Mouse (Mus musculus) embryonic facial prominence, embryonic 15.5 days (tissue): ENCODE results near the gene Cabin1. TPM values are rescaled to one million over a fixed set of nuclear protein-coding genes. Genes with fewer than 3 reads are reported as not detected.

Experiments used
- ATAC-seq: fragments of 200-750 bp; cut with Nextera tagmentation; 2 replicates; pipeline ENCODE4 v1.8.0; 2017; ENCODE audit warnings: low read depth, moderate TSS enrichment; ENCODE audit not compliant: insufficient number of reproducible peaks, low FRiP score, low TSS enrichment
- H3K27ac ChIP-seq: fragments of 300-500 bp; sonication (generic); replicated peaks from 2 replicates; pipeline ENCODE4 v1.5.1; 2015; ENCODE audit warnings: mild to moderate bottlenecking, inconsistent platforms
- H3K27me3 ChIP-seq: fragments of 300-500 bp; sonication (generic); 2 replicates; pipeline ENCODE4 v1.6.1; 2015; ENCODE audit warnings: inconsistent platforms
- H3K36me3 ChIP-seq: fragments of 300-500 bp; sonication (generic); 2 replicates; pipeline ENCODE4 v1.6.1; 2015; ENCODE audit warnings: mild to moderate bottlenecking, inconsistent platforms
- H3K4me1 ChIP-seq: fragments of 300-500 bp; sonication (generic); 2 replicates; pipeline ENCODE4 v1.6.1; 2015; ENCODE audit warnings: inconsistent platforms
- H3K4me2 ChIP-seq: fragments of 300-500 bp; sonication (generic); replicated peaks from 2 replicates; pipeline ENCODE4 v1.6.1; 2015; ENCODE audit warnings: mild to moderate bottlenecking, inconsistent platforms
- H3K4me3 ChIP-seq: fragments of 300-500 bp; sonication (generic); replicated peaks from 2 replicates; pipeline ENCODE4 v1.5.1; 2015; ENCODE audit warnings: mild to moderate bottlenecking, inconsistent platforms
- H3K9ac ChIP-seq: fragments of 300-500 bp; sonication (generic); 2 replicates; pipeline ENCODE4 v1.6.1; 2015; ENCODE audit warnings: inconsistent platforms
- H3K9me3 ChIP-seq: fragments of 300-500 bp; sonication (generic); replicated peaks from 2 replicates; pipeline ENCODE4 v1.6.1; 2016; ENCODE audit warnings: inconsistent platforms
- WGBS: fragments of 180-500 bp; shearing (Covaris S2); methylation state at CpG from one replicate; pipeline ENCODE4 v1.1.7; 2015; 5-methylcytosine and 5-hydroxymethylcytosine counted together
- polyA plus RNA-seq: library from polyadenylated mRNA; unstranded; fragments of >200 nt; fragmentation: Nextera tagmentation; extraction: Ambion mirVana; gene quantifications from 2 replicates; pipeline ENCODE4 v1.2.1, GENCODE M21; 2015

Gene Cabin1
- polyA plus RNA-seq, 1 experiment from 2014 or later: 30.0 TPM

- WGBS: 91% methylated on average over 8 of the region's 8 CpGs
- Histone ChIP-seq H3K9me3 (no peaks in the 10 kb centered on the region), H3K36me3 (peaks cover 42% of the 10 kb centered on the region), H3K4me2 (no peak overlapping the region), H3K27me3 (no peaks in the 10 kb centered on the region), H3K27ac (no peak overlapping the region), H3K9ac (no peak overlapping the region), H3K4me1 (peaks cover 15% of the 10 kb centered on the region), H3K4me3 (no peak overlapping the region)
- ATAC-seq: no peak
Measured at GRCm38 (mm10) chr10:75645616-75646015, 118.5 kb downstream of the Cabin1 start.

GRCm38 (mm10) chr10:75643741-75644343 is 120.3 kb downstream of the Cabin1 start, which contains the start of gene Susd2:
TSS of gene Susd2 (minus strand) at chr10:75644008.
- H3K27me3 ChIP-seq: no peaks in the 10 kb centered on the region
- no peak within 1 kb of the TSS for H3K4me3 ChIP-seq
- peaks cover 27% of the 10 kb centered on the region for H3K36me3 ChIP-seq
- peak; percentile 44; the same call in 1 of the 2 replicates for ATAC-seq
- 0 out of 2 replicates have a peak within 1 kb of the TSS, but pooled peaks have one; percentile 17 for H3K4me2 ChIP-seq
- peaks cover 15% of the 10 kb centered on the region for H3K4me1 ChIP-seq
- H3K9me3 ChIP-seq: no peaks in the 10 kb centered on the region
- WGBS: 6% methylated on average over 11 of the region's 11 CpGs
- no peak within 1 kb of the TSS for H3K27ac ChIP-seq
- no peak within 1 kb of the TSS for H3K9ac ChIP-seq

GRCm38 (mm10) chr10:75642891-75643290 is 121.2 kb downstream of the Cabin1 start:
- ATAC-seq: no peak
- Histone ChIP-seq H3K9ac (no peak overlapping the region), H3K27ac (no peak overlapping the region), H3K4me2 (no peak overlapping the region), H3K4me1 (peaks cover 15% of the 10 kb centered on the region), H3K4me3 (no peak overlapping the region), H3K36me3 (peaks cover 18% of the 10 kb centered on the region), H3K27me3 (no peaks in the 10 kb centered on the region), H3K9me3 (no peaks in the 10 kb centered on the region)
- WGBS: 96% methylated on average over 2 of the region's 2 CpGs

- Histone ChIP-seq H3K9me3 (no peaks in the 10 kb centered on the region), H3K4me3 (no peak overlapping the region), H3K4me2 (no peak overlapping the region), H3K27me3 (no peaks in the 10 kb centered on the region), H3K27ac (no peak overlapping the region), H3K4me1 (peaks cover 15% of the 10 kb centered on the region), H3K36me3 (peaks cover 13% of the 10 kb centered on the region), H3K9ac (no peak overlapping the region)
- 83% methylated on average over 9 of the region's 9 CpGs for WGBS
- no peak for ATAC-seq
Measured at GRCm38 (mm10) chr10:75642436-75642835, 121.7 kb downstream of the Cabin1 start.

GRCm38 (mm10) chr10:75641721-75642222 is 122.4 kb downstream of the Cabin1 start:
- H3K9ac ChIP-seq: no peak overlapping the region
- H3K36me3 ChIP-seq: peaks cover 8% of the 10 kb centered on the region
- ATAC-seq: no peak
- H3K9me3 ChIP-seq: no peaks in the 10 kb centered on the region
- H3K27ac ChIP-seq: no peak overlapping the region
- H3K4me3 ChIP-seq: no peak overlapping the region
- no peaks in the 10 kb centered on the region for H3K27me3 ChIP-seq
- no peak overlapping the region for H3K4me2 ChIP-seq
- H3K4me1 ChIP-seq: peaks cover 15% of the 10 kb centered on the region
- 81% methylated on average over 7 of the region's 7 CpGs for WGBS

- ATAC-seq: no peak
- Histone ChIP-seq H3K27ac (no peak overlapping the region), H3K4me3 (no peak overlapping the region), H3K4me2 (no peak overlapping the region), H3K9ac (no peak overlapping the region), H3K4me1 (peaks cover 7% of the 10 kb centered on the region), H3K36me3 (no peaks in the 10 kb centered on the region), H3K27me3 (no peaks in the 10 kb centered on the region), H3K9me3 (no peaks in the 10 kb centered on the region)
- 88% methylated on average over 11 of the region's 11 CpGs for WGBS
Measured at GRCm38 (mm10) chr10:75637711-75638110, 126.4 kb downstream of the Cabin1 start.

GRCm38 (mm10) chr10:75636084-75636786 is 127.9 kb downstream of the Cabin1 start:
- Histone ChIP-seq H3K4me2 (no peak overlapping the region), H3K4me1 (peaks cover 13% of the 10 kb centered on the region), H3K27me3 (no peaks in the 10 kb centered on the region), H3K36me3 (no peaks in the 10 kb centered on the region), H3K9ac (no peak overlapping the region), H3K27ac (no peak overlapping the region), H3K9me3 (no peaks in the 10 kb centered on the region), H3K4me3 (no peak overlapping the region)
- WGBS: 84% methylated on average over 12 of the region's 12 CpGs
- no peak for ATAC-seq

GRCm38 (mm10) chr10:75635693-75636055 is 128.5 kb downstream of the Cabin1 start:
- no peak for ATAC-seq
- Histone ChIP-seq H3K9ac (no peak overlapping the region), H3K4me3 (no peak overlapping the region), H3K9me3 (no peaks in the 10 kb centered on the region), H3K27me3 (no peaks in the 10 kb centered on the region), H3K36me3 (no peaks in the 10 kb centered on the region), H3K4me2 (no peak overlapping the region), H3K27ac (no peak overlapping the region), H3K4me1 (peaks cover 13% of the 10 kb centered on the region)
- 3% methylated on average over 9 of the region's 9 CpGs for WGBS

GRCm38 (mm10) chr10:75635019-75635692 is 129.0 kb downstream of the Cabin1 start:
- H3K9ac ChIP-seq: no peak overlapping the region
- no peaks in the 10 kb centered on the region for H3K27me3 ChIP-seq
- WGBS: 69% methylated on average over 14 of the region's 14 CpGs
- ATAC-seq: no peak
- H3K4me3 ChIP-seq: no peak overlapping the region
- no peak overlapping the region for H3K4me2 ChIP-seq
- H3K36me3 ChIP-seq: no peaks in the 10 kb centered on the region
- peaks cover 13% of the 10 kb centered on the region for H3K4me1 ChIP-seq
- no peaks in the 10 kb centered on the region for H3K9me3 ChIP-seq
- H3K27ac ChIP-seq: no peak overlapping the region

GRCm38 (mm10) chr10:75634610-75635009 is 129.5 kb downstream of the Cabin1 start:
- no peak overlapping the region for H3K4me2 ChIP-seq
- H3K9ac ChIP-seq: no peak overlapping the region
- H3K9me3 ChIP-seq: no peaks in the 10 kb centered on the region
- no peak overlapping the region for H3K4me3 ChIP-seq
- ATAC-seq: no peak
- 92% methylated on average over 8 of the region's 8 CpGs for WGBS
- H3K27me3 ChIP-seq: no peaks in the 10 kb centered on the region
- no peak overlapping the region for H3K27ac ChIP-seq
- H3K36me3 ChIP-seq: no peaks in the 10 kb centered on the region
- H3K4me1 ChIP-seq: peaks cover 13% of the 10 kb centered on the region

GRCm38 (mm10) chr10:75633576-75634139 is 130.5 kb downstream of the Cabin1 start:
- no peak overlapping the region for H3K4me2 ChIP-seq
- no peaks in the 10 kb centered on the region for H3K9me3 ChIP-seq
- no peaks in the 10 kb centered on the region for H3K27me3 ChIP-seq
- H3K9ac ChIP-seq: no peak overlapping the region
- H3K36me3 ChIP-seq: no peaks in the 10 kb centered on the region
- H3K27ac ChIP-seq: peak overlapping the region; percentile 39; the same call in 1 of the 2 replicates
- ATAC-seq: no peak
- 70% methylated on average over 14 of the region's 14 CpGs for WGBS
- peaks cover 13% of the 10 kb centered on the region for H3K4me1 ChIP-seq
- H3K4me3 ChIP-seq: no peak overlapping the region
